Mouse (Mus musculus) c-Kit-positive CD71-positive TER-119-negative erythroid progenitor cells, embryonic 14.5 days (primary cell): ENCODE data around the gene Aptx.

Experiments used
- DNase-seq: peaks from one replicate; pipeline ENCODE4 v3.0.0-alpha.2; 2013; ENCODE audit warnings: low read depth

The Aptx gene

GRCm38 (mm10) chr4:40666237-40667012 is 36.6 kb downstream of the Aptx start:
- DNase-seq = no peak

- DNase-seq = no peak
These were observed 51.9 kb downstream of the Aptx start for GRCm38 (mm10) chr4:40651055-40651454.

- no peak for DNase-seq
These were observed 53.9 kb downstream of the Aptx start for GRCm38 (mm10) chr4:40649111-40649510.

- DNase-seq = no peak
These were observed 59.4 kb downstream of the Aptx start for GRCm38 (mm10) chr4:40643567-40643966.

GRCm38 (mm10) chr4:40640991-40641390 is 62.0 kb downstream of the Aptx start:
- no peak for DNase-seq
